Mouse (Mus musculus) thymus, postnatal 10 days (tissue): ENCODE measurements around the gene 1700109H08Rik.
"Not testable (repeated sequence)": the region's sequence is repeated elsewhere in the genome, so short reads cannot be mapped to it uniquely, and the experiment has no call there.

Source experiments
- DNase-seq, 2 experiments: peaks; one replicate each; pipeline ENCODE4 v3.0.0; 2021; ENCODE audit warnings: low spot score in 2 of 2

The 1700109H08Rik gene

DNA sequence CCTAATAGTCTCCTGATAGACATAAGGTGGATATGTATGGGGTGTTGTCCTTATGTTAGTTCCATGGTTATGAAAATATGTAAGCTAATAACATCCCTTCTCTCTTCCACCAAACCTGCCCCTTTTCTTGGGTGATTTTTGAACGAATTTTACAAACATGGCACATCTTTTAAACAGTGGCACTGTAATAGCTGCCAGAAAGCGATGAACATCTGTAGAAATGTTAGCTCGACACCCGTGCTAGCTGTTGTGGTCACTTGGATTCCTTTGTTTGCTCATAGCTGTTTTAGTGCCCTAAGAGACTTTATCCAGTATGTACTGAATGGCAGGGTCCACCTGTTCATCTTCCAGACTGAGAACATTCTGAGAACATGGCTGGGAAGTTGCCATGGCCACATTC, at the start of gene 1700109H08Rik:
Gene 1700109H08Rik, plus strand, starts transcription at position 301 of the 400 bp plus-strand sequence.
- no peak for DNase-seq

- DNase-seq: no peak
Measured at GRCm38 (mm10) chr5:3521741-3522140, 49.6 kb upstream of the 1700109H08Rik start.

DNA sequence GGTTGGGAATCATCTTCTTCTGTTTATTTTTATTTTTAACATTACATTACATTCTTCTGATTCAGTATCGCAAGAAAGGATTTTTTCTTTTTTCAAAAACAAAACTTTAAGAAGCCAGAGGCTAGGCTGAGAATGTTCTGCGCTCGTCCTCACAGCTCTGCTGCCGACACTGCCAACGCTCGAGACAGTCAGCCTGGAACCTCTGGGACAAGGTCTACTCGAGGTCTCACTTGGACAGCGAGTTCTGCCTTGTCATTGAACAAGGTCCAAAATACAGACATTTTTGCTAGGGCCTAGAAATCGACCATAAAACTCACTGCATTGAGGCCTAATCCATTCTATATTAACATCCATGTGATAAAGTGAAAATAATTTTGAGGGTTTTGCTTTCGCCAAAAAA, 48.5 kb upstream of the 1700109H08Rik start:
- DNase-seq: no peak

- DNase-seq: no peak
Measured at GRCm38 (mm10) chr5:3527041-3527691, 44.2 kb upstream of the 1700109H08Rik start.

DNA sequence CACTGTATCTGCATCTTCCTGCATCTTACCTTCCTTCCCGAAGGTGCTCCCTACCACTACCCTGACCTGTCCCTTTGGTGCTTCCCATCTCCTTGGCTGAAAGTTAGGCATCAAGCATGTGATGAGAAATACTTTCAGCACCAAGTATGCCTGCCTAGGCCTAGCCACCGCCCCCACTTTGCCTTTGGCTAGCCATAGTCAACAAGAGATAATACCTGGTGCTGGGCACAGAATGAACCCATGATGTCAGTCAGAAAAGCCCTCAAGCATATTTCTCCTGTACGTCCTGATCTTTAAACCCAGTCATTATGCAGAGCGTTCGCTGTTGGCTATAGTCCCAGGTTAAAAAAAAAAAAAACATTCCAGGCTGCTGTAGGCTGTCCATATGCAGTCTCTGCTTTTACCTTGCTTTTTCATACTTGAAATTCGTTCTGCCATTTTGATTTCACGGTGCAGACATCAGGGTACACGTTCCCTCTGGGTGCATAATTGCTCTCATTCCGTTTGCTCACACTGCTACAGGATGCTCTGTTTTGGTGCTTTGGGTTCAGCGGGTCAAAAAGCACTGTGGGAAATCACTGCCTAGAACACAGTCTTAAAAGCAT, 41.7 kb upstream of the 1700109H08Rik start:
- no peak for DNase-seq

DNA sequence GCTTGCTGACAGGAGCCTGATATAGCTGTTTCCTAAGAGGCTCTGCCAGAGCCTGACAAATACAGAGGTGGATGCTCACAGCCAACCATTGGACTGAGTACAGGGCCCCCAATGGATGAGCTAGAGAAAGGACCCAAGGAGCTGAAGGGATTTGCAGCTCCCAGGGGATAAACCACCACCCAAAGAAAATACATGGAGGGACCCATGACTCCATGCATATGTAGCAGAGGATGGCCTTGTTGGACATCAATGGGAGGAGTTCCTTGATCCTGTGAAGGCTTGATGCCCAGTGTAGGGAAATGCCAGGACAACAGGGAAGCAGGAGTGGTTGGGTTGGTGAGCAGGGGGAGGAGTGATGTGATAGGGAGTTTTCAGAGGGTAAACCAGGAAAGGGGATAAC, 39.3 kb upstream of the 1700109H08Rik start:
- DNase-seq: not testable (repeated sequence)

DNA sequence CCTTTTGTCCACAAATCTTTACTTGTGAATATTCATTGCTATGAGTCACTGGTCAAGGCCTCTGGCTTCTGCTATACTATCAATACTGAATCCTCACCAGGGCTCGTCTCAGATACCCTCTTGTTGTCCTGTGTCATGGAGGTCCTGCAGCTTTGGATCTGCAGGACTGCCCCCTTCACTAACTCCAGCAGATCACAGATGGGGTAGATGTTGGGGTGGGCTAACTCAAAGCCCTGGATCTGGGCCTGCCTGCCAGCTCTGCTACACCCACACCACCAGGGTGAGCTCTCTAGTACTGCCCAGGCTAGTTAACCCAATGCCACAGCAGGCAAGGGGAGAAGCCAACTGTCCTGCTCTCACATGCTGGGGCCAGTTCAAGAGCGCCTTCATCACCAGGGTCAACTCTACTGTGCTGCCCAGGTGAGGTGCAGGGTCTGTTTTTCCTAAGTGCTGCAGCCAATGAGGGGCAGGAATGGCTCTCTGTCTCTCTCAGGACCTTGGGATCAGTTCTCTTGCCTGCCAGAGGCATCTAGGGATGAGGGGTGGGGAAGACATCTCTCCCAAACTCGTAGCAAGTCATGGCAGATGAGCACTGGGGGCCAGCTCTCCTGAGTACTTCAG, 34.7 kb upstream of the 1700109H08Rik start:
- DNase-seq: no peak

DNA sequence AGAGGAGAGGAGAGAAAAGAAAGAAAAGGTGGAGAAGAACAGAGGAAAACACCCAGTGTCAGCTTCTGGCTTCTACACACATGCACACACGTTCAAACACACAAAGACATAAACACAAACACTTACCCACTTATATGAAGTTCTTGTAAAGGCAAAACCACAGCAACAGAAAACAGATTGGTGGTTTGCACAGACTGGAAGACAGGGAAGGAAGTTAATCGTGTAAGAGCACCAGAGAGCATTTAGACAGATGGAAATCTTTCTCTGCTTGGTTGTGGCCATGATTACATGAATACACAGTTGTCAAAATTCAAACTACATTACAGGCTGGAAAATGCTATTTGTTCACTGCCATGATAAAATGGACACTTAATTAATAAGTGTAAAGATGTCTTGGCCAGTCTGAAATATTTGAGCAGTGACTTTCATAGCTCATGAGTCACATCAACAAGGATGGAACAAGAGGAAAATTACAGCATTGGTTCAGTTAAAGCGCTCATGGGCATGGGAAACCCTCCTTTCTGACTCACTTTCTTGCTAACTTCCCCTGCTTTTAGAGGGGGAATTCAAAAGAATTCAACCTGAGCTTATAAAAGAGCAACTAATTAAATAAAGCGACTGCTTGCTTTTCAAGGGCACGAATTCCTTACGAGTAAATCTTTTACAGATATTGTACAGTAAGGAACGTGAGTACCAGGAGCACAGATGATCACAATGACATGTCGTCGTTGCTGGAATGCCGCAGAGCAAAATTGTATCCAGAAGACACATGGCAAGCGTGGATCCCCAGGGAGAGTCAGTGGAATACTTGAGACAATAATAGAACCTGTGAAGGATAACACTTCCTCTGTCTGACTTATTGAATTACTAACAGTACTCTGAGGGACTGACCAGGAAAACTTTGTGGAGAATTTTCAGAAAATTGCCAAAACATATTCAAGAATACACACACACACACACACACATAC, 32.6 kb upstream of the 1700109H08Rik start:
- DNase-seq: no peak

GRCm38 (mm10) chr5:3541871-3542270, 29.5 kb upstream of the 1700109H08Rik start:
- no peak for DNase-seq

DNA sequence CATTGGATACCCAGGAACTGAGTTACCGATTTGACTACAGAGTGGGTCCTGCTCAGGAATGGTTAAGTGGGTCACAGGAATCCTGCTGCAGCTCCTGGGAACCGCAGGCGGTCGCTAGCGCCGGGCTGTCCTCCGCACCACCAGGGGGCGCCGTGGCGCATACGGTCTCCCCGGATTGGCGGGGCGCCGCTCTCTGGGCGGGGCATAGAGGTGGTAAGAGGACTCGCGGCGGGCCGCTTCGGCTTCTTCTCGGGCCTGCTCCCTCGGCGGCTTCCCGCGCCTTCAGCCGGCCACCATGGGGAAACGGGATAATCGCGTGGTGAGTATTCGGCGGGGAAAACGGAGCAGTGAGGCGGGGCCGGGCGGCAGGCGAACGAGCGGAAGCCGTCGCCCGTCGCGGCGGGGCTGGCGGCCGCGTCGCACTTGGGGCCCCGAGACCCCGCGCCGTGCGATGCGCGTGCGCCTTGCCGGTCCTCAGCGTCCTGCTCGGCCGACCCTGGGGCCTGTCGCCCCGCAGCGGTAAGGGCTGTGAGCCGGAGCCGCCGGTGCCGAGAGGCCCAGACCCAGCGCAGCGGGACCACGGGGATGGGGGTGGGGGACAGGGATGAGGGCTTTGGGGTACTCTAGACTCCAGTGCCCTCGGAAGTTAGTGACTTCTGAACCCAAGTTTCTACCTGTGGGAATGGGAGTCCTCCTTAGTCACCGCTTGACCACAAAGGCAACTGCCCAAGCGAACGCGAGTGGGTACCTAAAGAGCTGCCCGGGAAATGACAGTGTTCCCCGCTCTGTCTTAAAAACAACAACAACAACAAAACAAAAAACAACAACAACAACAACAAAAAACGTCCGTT, 27.5 kb upstream of the 1700109H08Rik start, which contains the start of gene Fam133b:
Gene Fam133b, plus strand, starts transcription at position 205 of the 851 bp plus-strand sequence.
- peak; percentile 88 to 98 for DNase-seq

DNA sequence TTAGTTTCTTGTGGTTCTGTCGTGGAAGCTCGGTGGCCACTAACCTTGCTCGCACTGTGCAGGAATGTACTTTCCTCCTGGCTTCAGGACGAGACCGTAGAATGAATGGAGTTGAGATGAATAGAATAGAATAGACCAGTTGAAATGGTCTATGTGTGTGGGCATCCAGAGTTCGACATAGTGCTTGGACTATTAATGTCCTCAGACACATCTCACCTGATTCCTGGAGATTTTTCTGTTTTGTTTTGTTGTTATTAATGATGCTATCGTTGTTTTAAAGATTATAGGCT, 26.9 kb upstream of the 1700109H08Rik start:
- DNase-seq: no peak

DNA sequence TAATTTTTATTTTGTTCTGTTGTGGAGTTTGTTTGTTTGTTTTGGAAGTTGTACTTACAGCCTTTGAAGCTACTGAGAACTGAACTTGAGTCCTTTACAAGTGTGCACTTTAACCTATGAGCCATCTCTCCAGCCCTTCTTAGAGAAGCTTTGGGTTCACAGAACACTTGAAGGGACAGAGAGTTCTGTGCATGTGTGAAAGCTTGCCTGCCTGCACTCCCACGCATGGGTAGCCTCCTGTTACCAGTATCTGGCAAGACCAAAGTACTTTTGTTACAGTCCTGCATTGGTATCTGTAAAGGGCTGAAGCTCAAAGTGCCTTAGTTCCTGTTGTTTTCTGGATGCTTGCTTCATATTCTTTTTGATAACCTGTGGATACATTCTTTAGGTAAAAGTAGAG, 25.1 kb upstream of the 1700109H08Rik start:
- no peak for DNase-seq

- DNase-seq: no peak
Measured at GRCm38 (mm10) chr5:3551481-3551880, 19.9 kb upstream of the 1700109H08Rik start.

GRCm38 (mm10) chr5:3554198-3554597, 17.2 kb upstream of the 1700109H08Rik start:
- no peak for DNase-seq

DNA sequence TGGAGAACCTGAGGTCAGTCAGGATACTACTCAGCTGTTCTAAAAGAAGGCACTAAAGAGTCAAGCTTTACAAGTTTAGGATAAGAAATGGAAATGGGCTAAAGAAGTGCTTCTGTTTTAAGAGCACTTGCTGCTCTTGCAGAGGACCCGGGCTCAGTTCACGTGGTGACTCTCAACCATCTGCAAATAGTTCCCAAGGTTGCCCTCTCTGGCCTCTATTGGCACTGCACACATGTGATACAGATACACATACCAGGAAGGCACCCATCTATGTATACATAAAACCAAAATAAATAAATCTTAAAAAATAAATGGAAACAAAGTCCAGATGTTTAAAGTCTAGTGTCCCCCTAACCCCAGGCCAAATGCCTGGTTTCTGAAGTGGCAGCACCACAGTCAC, 3.5 kb downstream of the 1700109H08Rik start:
- DNase-seq: no peak

DNA sequence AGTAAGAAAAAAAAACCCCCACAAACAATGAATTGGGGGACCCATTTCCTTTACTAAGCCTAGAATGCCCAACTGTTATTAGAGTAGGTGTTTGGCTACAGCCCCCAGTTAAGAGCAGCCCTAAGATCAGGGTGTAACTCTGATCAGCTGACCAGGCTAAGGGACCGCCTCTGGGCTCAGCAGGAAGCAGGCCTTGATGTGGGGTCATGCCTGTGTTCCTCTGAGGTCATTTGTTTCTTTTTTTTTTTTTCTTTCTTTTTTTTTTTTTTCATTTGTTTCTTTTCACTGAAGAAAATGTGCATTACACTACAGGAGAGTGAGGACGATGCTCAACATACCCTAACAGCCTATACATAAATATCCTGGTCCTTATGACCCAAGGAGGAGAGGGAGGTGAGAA, 6.6 kb downstream of the 1700109H08Rik start:
- DNase-seq: no peak

GRCm38 (mm10) chr5:3579066-3579465, 7.7 kb downstream of the 1700109H08Rik start:
- DNase-seq: no peak

DNA sequence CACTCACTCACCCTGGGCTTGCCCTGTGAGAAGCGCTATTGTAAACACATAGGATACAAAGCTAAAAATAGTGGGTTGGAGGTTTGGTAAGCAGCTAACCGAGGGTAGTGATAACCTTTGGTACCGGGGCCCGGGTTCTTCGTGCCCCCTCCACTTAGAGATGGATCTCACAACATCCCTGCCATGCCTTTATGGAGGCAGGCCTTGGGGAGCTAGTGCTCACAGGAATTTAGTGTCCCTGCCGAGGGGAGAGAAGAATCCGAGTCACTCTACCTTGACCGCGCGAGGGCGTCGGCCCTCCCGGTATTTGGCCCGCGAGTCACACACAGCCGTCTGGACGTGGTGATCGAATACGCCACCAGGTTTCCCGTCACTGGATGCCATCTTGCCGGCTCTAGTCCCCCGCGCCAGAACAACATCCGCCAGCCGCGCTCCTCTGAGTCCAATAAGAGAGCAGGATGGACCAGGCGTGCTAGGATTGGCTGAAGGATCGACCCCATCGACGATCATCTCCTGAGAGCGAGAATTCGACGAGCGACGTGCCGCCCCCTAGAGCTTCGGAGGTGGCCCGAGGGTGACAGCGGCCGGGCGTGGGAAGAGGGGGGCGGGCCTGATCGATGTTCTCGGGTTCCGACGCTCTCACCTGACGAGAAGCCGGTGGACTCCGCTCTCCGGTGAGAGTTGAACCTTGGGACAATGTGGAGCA, 24.5 kb downstream of the 1700109H08Rik start, which contains the start of gene Pex1:
Gene Pex1, plus strand, starts transcription at position 374 of the 706 bp plus-strand sequence.
- peak; percentile 90 to 92 for DNase-seq

DNA sequence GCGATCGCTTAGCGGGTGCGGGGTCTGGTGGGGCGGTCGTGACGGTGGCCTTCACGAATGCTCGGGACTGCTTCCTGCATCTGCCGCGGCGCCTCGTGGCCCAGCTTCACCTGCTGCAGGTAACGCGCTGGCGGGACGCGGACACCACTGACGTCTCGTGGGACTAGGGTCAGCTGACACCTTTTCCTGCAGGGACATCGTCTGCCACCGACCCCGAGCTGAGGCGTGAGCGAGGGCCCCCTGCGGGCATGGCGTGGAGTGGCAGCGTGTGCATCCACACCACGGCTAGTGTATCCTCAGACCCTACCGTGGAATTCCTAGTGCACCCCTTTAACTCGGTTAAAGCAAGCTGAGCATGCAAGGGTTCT, 25.0 kb downstream of the 1700109H08Rik start, which contains the start of gene Rbm48:
Gene Rbm48, minus strand, starts transcription at position 187 of the 368 bp plus-strand sequence.
- DNase-seq: peak; percentile 72 to 74

DNA sequence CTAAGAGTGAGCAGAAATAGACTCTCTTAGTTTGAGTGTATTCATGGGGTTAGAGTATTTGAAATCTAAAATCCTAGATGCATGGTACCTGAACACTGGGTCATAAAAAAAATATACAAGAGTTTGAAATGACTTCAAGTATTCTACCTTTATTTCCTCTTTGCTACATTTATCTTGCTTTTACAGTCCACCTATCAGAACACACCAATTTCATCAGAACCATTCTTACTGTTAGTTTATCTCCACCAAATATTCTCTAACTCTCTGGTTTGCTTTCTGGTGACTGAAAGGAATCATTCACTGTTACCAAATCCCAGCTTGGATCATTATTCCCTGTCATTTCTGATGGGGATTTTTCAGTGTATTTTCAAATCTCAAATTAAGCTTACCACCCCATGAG, 25.8 kb downstream of the 1700109H08Rik start:
- DNase-seq: no peak
